Mouse (Mus musculus) brain, embryonic 14.5 days (tissue): ENCODE measurements at regions not wholly inside any gene's neighbourhood (a gene's known extent, or its start where the extent isn't known, plus 50 kb on each side); places are given as distances from the start of the nearest gene placed in this dataset.

Source experiments
- CTCF ChIP-seq: fragments of 200-500 bp; IDR thresholded peaks from 2 replicates; pipeline ENCODE4 v1.5.1; 2012; ENCODE audit warnings: inconsistent platforms, mild to moderate bottlenecking, moderate library complexity, borderline replicate concordance; ENCODE audit not compliant: insufficient read depth, insufficient read length; ENCODE audit errors: extremely low read depth
- POLR2A ChIP-seq: fragments of 200-500 bp; IDR thresholded peaks from 2 replicates; pipeline ENCODE4 v1.6.1; 2012; ENCODE audit warnings: mild to moderate bottlenecking, inconsistent platforms, borderline replicate concordance; ENCODE audit not compliant: poor library complexity, insufficient read depth, insufficient read length, severe bottlenecking; ENCODE audit errors: extremely low read depth

- no peak for TF ChIP-seq CTCF
- no peak for TF ChIP-seq POLR2A
These were observed 79.7 kb upstream of the Spdye4c start for GRCm38 (mm10) chr2:128511291-128511690.
